Mouse (Mus musculus) thymus, postnatal 4 days (tissue): ENCODE measurements around the gene Bckdha.

Experiments
- DNase-seq: peaks from one replicate; pipeline ENCODE4 v3.0.0; 2021

The Bckdha gene

GRCm38 (mm10) chr7:25644631-25645030 is 14.2 kb downstream of the Bckdha start:
- peak; percentile 32 for DNase-seq

GRCm38 (mm10) chr7:25644136-25644535 is 14.6 kb downstream of the Bckdha start:
- peak; percentile 53 for DNase-seq

- no peak for DNase-seq
Observed at GRCm38 (mm10) chr7:25639754-25640153, 19.0 kb downstream of the Bckdha start.

GRCm38 (mm10) chr7:25637099-25637498 is 21.7 kb downstream of the Bckdha start:
- DNase-seq = no peak

GRCm38 (mm10) chr7:25636373-25636772 is 22.4 kb downstream of the Bckdha start:
- peak; percentile 64 for DNase-seq

- no peak for DNase-seq
Observed at GRCm38 (mm10) chr7:25632679-25633078, 26.1 kb downstream of the Bckdha start.

GRCm38 (mm10) chr7:25628323-25628620 is 30.5 kb downstream of the Bckdha start:
- no peak for DNase-seq

GRCm38 (mm10) chr7:25627431-25628322 is 31.1 kb downstream of the Bckdha start:
- DNase-seq = peak; percentile 82

- peak; percentile 76 for DNase-seq
Observed at GRCm38 (mm10) chr7:25626509-25627430, 32.0 kb downstream of the Bckdha start, which contains the start of gene B3gnt8. Gene B3gnt8 (plus strand): TSS chr7:25626654.

- peak; percentile 86 for DNase-seq
Observed at GRCm38 (mm10) chr7:25625594-25626250, 33.1 kb downstream of the Bckdha start.

GRCm38 (mm10) chr7:25624851-25625250 is 33.9 kb downstream of the Bckdha start:
- peak; percentile 15 for DNase-seq

GRCm38 (mm10) chr7:25623857-25624370 is 34.9 kb downstream of the Bckdha start:
- DNase-seq = no peak

GRCm38 (mm10) chr7:25620751-25621150 is 38.0 kb downstream of the Bckdha start:
- no peak for DNase-seq

GRCm38 (mm10) chr7:25620101-25620500 is 38.7 kb downstream of the Bckdha start:
- no peak for DNase-seq

GRCm38 (mm10) chr7:25619722-25619991 is 39.1 kb downstream of the Bckdha start:
- DNase-seq = no peak

- DNase-seq = peak; percentile 96
Observed at GRCm38 (mm10) chr7:25618865-25619721, 39.7 kb downstream of the Bckdha start, which contains the start of gene Dmac2. Gene Dmac2 (plus strand): TSS chr7:25619414.

- DNase-seq = no peak
Observed at GRCm38 (mm10) chr7:25617376-25618160, 41.2 kb downstream of the Bckdha start.

- no peak for DNase-seq
Observed at GRCm38 (mm10) chr7:25615706-25616011, 43.1 kb downstream of the Bckdha start, which contains the start of gene Erich4. Gene Erich4 (minus strand): TSS chr7:25615892.

GRCm38 (mm10) chr7:25614831-25615705 is 43.7 kb downstream of the Bckdha start:
- DNase-seq = no peak

GRCm38 (mm10) chr7:25614086-25614485 is 44.7 kb downstream of the Bckdha start:
- DNase-seq = no peak
